Mouse (Mus musculus): ENCODE measurements around the gene Btbd2. TPM values are rescaled to one million over a fixed set of nuclear protein-coding genes. Genes with fewer than 3 reads are reported as not detected.

Gene Btbd2
- polyA plus RNA-seq, 1 experiment from 2014 or later, result 71.8 TPM

- Histone ChIP-seq H3K9ac (ENCODE audit: low read depth, low read length) (no peak overlapping the region), H3K4me1 (ENCODE audit: control insufficient read depth, insufficient read depth, low read length) (peaks cover 23% of the 10 kb centered on the region), H3K9me3 (replicated peaks; ENCODE audit: control insufficient read depth, low read length, poor library complexity, severe bottlenecking) (no peaks in the 10 kb centered on the region), H3K4me2 (ENCODE audit: low read length) (no peak overlapping the region), H3K27ac (ENCODE audit: low read length) (peak overlapping the region; percentile 10; the same call in 1 of the 2 replicates), H3K36me3 (ENCODE audit: control insufficient read depth, insufficient read depth, low read length) (peaks cover 3% of the 10 kb centered on the region; the same call in 1 of the 2 replicates), H3K4me3 (ENCODE audit: low read depth, low read length) (no peak overlapping the region), H3K27me3 (ENCODE audit: control insufficient read depth, insufficient read depth, low read depth, low read length) (no peaks in the 10 kb centered on the region)
- ATAC-seq, result no peak
- 53% methylated on average over 9 of the region's 9 CpGs for WGBS
Measured at GRCm38 (mm10) chr10:80679556-80680259, 22.8 kb upstream of the Btbd2 start.

DNA sequence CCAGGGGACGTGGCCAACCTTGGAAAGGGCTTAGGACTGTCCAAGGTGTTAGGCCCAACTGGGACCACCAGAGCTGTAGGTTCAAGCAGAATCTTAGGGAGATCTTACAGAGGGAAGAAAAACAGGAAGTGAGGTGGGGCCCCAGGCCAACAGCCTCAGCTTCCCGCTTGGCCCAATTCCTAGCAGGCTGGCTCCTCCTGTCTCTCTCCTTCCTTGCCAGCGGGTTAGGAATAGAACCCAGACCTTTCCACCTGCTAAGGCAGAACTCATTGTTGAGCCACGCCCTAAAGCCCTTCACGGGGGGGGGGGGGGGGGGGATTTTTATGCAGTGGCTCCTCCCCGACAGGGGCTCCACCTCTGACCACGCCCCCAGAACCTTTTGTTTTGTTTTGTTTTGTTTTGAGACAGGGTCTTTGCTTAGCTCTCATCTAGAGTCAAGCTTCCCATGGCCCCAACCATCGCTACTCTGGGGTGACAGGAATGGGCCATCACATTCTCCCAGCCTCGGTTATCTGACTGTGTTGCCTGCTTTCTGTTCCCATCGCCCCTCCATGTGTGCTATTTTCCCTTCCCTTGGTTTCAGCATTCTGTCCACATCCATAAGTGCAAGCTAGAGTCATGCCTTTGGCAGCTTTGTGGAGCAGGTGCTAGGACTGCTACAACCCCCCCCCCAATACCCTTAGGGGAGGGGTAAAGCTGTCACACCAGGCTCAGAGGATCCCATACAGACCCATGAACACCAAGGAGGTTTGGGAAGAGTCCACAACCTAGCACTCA, 21.9 kb upstream of the Btbd2 start:
- Histone ChIP-seq H3K4me2 (ENCODE audit: low read length) (no peak overlapping the region), H3K27ac (ENCODE audit: low read length) (peak overlapping the region; percentile 96), H3K27me3 (ENCODE audit: control insufficient read depth, insufficient read depth, low read depth, low read length) (no peaks in the 10 kb centered on the region), H3K36me3 (ENCODE audit: control insufficient read depth, insufficient read depth, low read length) (no peaks in the 10 kb centered on the region), H3K4me3 (ENCODE audit: low read depth, low read length) (no peak overlapping the region), H3K9ac (ENCODE audit: low read depth, low read length) (no peak overlapping the region), H3K9me3 (replicated peaks; ENCODE audit: control insufficient read depth, low read length, poor library complexity, severe bottlenecking) (no peaks in the 10 kb centered on the region), H3K4me1 (ENCODE audit: control insufficient read depth, insufficient read depth, low read length) (peaks cover 32% of the 10 kb centered on the region)
- 56% methylated on average over 9 of the region's 10 CpGs for WGBS
- no peak for ATAC-seq

DNA sequence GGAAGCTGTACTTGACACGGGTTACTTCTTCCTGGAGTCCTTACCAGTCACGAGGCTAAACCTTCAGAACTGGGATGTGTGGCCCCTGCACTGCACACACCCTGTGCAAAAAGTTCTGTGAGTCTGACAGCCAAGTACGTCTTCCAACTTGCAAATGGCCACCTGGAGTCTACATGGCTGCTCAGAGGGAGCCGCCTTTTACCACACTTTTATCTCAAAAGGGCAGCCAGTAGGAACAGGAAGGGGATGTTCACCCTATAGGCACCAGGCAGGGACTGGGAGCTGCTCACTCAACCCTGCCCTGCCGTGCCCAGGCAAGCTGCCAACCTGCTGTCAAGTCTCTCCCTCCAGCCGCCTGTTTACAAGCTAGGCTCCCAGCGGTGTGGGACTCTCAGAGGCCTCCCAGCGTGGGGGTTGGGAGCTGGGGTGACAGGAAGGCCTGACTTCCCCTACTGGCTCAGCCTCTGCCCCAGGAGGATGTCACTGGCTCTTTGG, 21.1 kb upstream of the Btbd2 start, which contains the start of gene Mknk2:
TSS of gene Mknk2 (minus strand) at position 171 of the 495 bp plus-strand sequence.
- Histone ChIP-seq H3K9ac (ENCODE audit: low read depth, low read length) (peak within 1 kb of the TSS; percentile 84), H3K27me3 (ENCODE audit: control insufficient read depth, insufficient read depth, low read depth, low read length) (no peaks in the 10 kb centered on the region), H3K9me3 (replicated peaks; ENCODE audit: control insufficient read depth, low read length, poor library complexity, severe bottlenecking) (no peaks in the 10 kb centered on the region), H3K4me2 (ENCODE audit: low read length) (peak within 1 kb of the TSS; percentile 85), H3K4me1 (ENCODE audit: control insufficient read depth, insufficient read depth, low read length) (peaks cover 40% of the 10 kb centered on the region), H3K4me3 (ENCODE audit: low read depth, low read length) (peak within 1 kb of the TSS; percentile 100), H3K36me3 (ENCODE audit: control insufficient read depth, insufficient read depth, low read length) (no peaks in the 10 kb centered on the region), H3K27ac (ENCODE audit: low read length) (peak within 1 kb of the TSS; percentile 96)
- no peak for ATAC-seq
- WGBS, result 26% methylated on average over 8 of the region's 8 CpGs

GRCm38 (mm10) chr10:80677128-80677875, 20.4 kb upstream of the Btbd2 start:
- H3K4me1 ChIP-seq (ENCODE audit: control insufficient read depth, insufficient read depth, low read length), result peaks cover 44% of the 10 kb centered on the region
- H3K36me3 ChIP-seq (ENCODE audit: control insufficient read depth, insufficient read depth, low read length), result no peaks in the 10 kb centered on the region
- peak; percentile 8 for ATAC-seq
- no peaks in the 10 kb centered on the region for H3K9me3 ChIP-seq (replicated peaks; ENCODE audit: control insufficient read depth, low read length, poor library complexity, severe bottlenecking)
- peak overlapping the region; percentile 84 for H3K9ac ChIP-seq (ENCODE audit: low read depth, low read length)
- peak overlapping the region; percentile 100 for H3K4me3 ChIP-seq (ENCODE audit: low read depth, low read length)
- H3K27ac ChIP-seq (ENCODE audit: low read length), result peak overlapping the region; percentile 96
- H3K4me2 ChIP-seq (ENCODE audit: low read length), result peak overlapping the region; percentile 85
- 44% methylated on average over 9 of the region's 9 CpGs for WGBS
- H3K27me3 ChIP-seq (ENCODE audit: control insufficient read depth, insufficient read depth, low read depth, low read length), result no peaks in the 10 kb centered on the region

GRCm38 (mm10) chr10:80676198-80676928, 19.5 kb upstream of the Btbd2 start:
- peaks cover 44% of the 10 kb centered on the region for H3K4me1 ChIP-seq (ENCODE audit: control insufficient read depth, insufficient read depth, low read length)
- H3K36me3 ChIP-seq (ENCODE audit: control insufficient read depth, insufficient read depth, low read length), result peaks cover under 1% of the 10 kb centered on the region; the same call in 1 of the 2 replicates
- no peaks in the 10 kb centered on the region for H3K9me3 ChIP-seq (replicated peaks; ENCODE audit: control insufficient read depth, low read length, poor library complexity, severe bottlenecking)
- peak; percentile 92 for ATAC-seq
- no peaks in the 10 kb centered on the region for H3K27me3 ChIP-seq (ENCODE audit: control insufficient read depth, insufficient read depth, low read depth, low read length)
- WGBS, result under 1% methylated on average over 57 of the region's 78 CpGs
- peak overlapping the region; percentile 100 for H3K4me3 ChIP-seq (ENCODE audit: low read depth, low read length)
- H3K9ac ChIP-seq (ENCODE audit: low read depth, low read length), result peak overlapping the region; percentile 98
- H3K4me2 ChIP-seq (ENCODE audit: low read length), result peak overlapping the region; percentile 85
- H3K27ac ChIP-seq (ENCODE audit: low read length), result peak overlapping the region; percentile 96

DNA sequence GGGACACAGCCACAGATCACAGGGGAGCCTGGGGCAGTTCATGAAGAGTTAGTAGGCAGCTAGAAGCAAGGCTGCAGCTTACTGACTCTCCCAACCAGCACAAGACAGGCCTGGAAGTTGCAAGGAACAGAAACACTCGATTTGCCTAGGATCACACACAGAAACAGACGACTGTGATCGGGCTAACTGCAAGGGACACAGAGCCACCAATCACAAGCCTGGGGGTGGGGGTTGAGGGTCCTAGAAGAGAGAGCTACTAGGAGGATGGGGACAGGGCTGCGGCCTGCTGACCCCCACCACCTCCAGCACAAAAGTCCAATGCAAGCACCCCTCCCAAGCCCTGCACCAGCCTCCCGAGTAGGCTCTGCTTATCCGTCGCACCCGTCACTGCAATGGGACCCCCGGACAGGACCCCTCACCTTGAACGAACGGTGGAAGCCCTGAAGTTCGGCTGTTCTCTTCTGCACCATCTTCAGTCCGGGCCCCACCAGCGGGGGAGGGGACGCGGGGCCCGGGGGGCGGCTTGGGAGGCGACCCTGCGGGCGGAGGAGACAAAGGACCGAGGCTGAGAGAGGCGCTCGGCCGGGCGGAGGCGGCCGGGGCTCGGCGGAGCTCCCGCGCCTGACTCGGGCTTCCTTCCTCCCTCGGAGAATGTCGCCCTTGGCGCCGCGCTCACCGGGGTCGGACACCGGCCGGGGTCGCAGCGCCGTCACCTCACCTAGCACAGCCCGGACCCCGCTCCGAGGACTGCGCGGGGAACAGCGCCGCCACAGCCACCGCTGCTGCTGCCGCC, 18.7 kb upstream of the Btbd2 start:
- Histone ChIP-seq H3K4me2 (ENCODE audit: low read length) (peak overlapping the region; percentile 80), H3K4me1 (ENCODE audit: control insufficient read depth, insufficient read depth, low read length) (peaks cover 44% of the 10 kb centered on the region), H3K27ac (ENCODE audit: low read length) (peak overlapping the region; percentile 87), H3K36me3 (ENCODE audit: control insufficient read depth, insufficient read depth, low read length) (peaks cover 7% of the 10 kb centered on the region), H3K4me3 (ENCODE audit: low read depth, low read length) (peak overlapping the region; percentile 100), H3K9ac (ENCODE audit: low read depth, low read length) (peak overlapping the region; percentile 98), H3K9me3 (replicated peaks; ENCODE audit: control insufficient read depth, low read length, poor library complexity, severe bottlenecking) (no peaks in the 10 kb centered on the region), H3K27me3 (ENCODE audit: control insufficient read depth, insufficient read depth, low read depth, low read length) (no peaks in the 10 kb centered on the region)
- WGBS, result 0% methylated on average over 31 of the region's 54 CpGs
- ATAC-seq, result peak; percentile 32

GRCm38 (mm10) chr10:80674851-80675404, 18.1 kb upstream of the Btbd2 start:
- peaks cover 44% of the 10 kb centered on the region for H3K4me1 ChIP-seq (ENCODE audit: control insufficient read depth, insufficient read depth, low read length)
- WGBS, result 16% methylated on average over 6 of the region's 6 CpGs
- peak overlapping the region; percentile 98 for H3K9ac ChIP-seq (ENCODE audit: low read depth, low read length)
- H3K27me3 ChIP-seq (ENCODE audit: control insufficient read depth, insufficient read depth, low read depth, low read length), result no peaks in the 10 kb centered on the region
- peak overlapping the region; percentile 80 for H3K4me2 ChIP-seq (ENCODE audit: low read length)
- no peak for ATAC-seq
- H3K27ac ChIP-seq (ENCODE audit: low read length), result peak overlapping the region; percentile 87
- no peaks in the 10 kb centered on the region for H3K9me3 ChIP-seq (replicated peaks; ENCODE audit: control insufficient read depth, low read length, poor library complexity, severe bottlenecking)
- H3K4me3 ChIP-seq (ENCODE audit: low read depth, low read length), result peak overlapping the region; percentile 100
- H3K36me3 ChIP-seq (ENCODE audit: control insufficient read depth, insufficient read depth, low read length), result peaks cover 12% of the 10 kb centered on the region
